Mouse (Mus musculus): ENCODE measurements around the gene Vamp2. TPM values are rescaled to one million over a fixed set of nuclear protein-coding genes. Genes with fewer than 3 reads are reported as not detected.

Gene Vamp2
- polyA plus RNA-seq, 1 experiment: 20.9 TPM

GRCm38 (mm10) chr11:69107676-69108075, 19.4 kb downstream of the Vamp2 start:
- peaks cover 39% of the 10 kb centered on the region for H3K36me3 ChIP-seq (ENCODE audit: control insufficient read depth, insufficient read depth)
- H3ac ChIP-seq (ENCODE audit: control insufficient read depth, insufficient read length, low read depth): no peak overlapping the region
- H3K79me2 ChIP-seq (ENCODE audit: control insufficient read depth, insufficient read depth): no peaks in the 10 kb centered on the region

GRCm38 (mm10) chr11:69108223-69108622, 19.9 kb downstream of the Vamp2 start:
- Histone ChIP-seq H3K79me2 (ENCODE audit: control insufficient read depth, insufficient read depth) (no peaks in the 10 kb centered on the region), H3K4me3 (ENCODE audit: insufficient read depth, poor library complexity, severe bottlenecking) (no peak overlapping the region), H3K79me3 (ENCODE audit: low read depth) (no peaks in the 10 kb centered on the region), H3K27me3 (ENCODE audit: control insufficient read depth, insufficient read depth, insufficient read length) (no peaks in the 10 kb centered on the region), H3K36me3 (ENCODE audit: control insufficient read depth, insufficient read depth) (peaks cover 33% of the 10 kb centered on the region), H3ac (ENCODE audit: control insufficient read depth, insufficient read length, low read depth) (no peak overlapping the region)
- TF ChIP-seq CTCF (IDR thresholded peaks at IDR 0.05; ENCODE audit: control insufficient read depth, insufficient read depth, insufficient read length): no peak
- no peak for TF ChIP-seq CEBPB (IDR thresholded peaks at IDR 0.05; ENCODE audit: low read depth)
- no peak for TF ChIP-seq FOSL1 (IDR thresholded peaks at IDR 0.05; ENCODE audit: insufficient read depth, low read length, poor library complexity, severe bottlenecking)
- no peak for TF ChIP-seq MYOG (IDR thresholded peaks at IDR 0.05; ENCODE audit: control insufficient read depth, extremely low read depth, insufficient read length)
- no peak for TF ChIP-seq MAX (IDR thresholded peaks at IDR 0.05)

More at GRCm38 (mm10) chr11:69107676-69108075, 19.4 kb downstream of the Vamp2 start:
- H3K79me3 ChIP-seq (ENCODE audit: low read depth): no peaks in the 10 kb centered on the region
- no peak for TF ChIP-seq CEBPB (IDR thresholded peaks at IDR 0.05; ENCODE audit: low read depth)
- no peak for TF ChIP-seq CTCF (IDR thresholded peaks at IDR 0.05; ENCODE audit: control insufficient read depth, insufficient read depth, insufficient read length)
- no peak for TF ChIP-seq MAX (IDR thresholded peaks at IDR 0.05)
- no peak for TF ChIP-seq MYOG (IDR thresholded peaks at IDR 0.05; ENCODE audit: control insufficient read depth, extremely low read depth, insufficient read length)
- no peak for TF ChIP-seq FOSL1 (IDR thresholded peaks at IDR 0.05; ENCODE audit: insufficient read depth, low read length, poor library complexity, severe bottlenecking)
- TF ChIP-seq MYOD1 (IDR thresholded peaks at IDR 0.05; ENCODE audit: control insufficient read depth, insufficient read length, low read depth): no peak
- no peak for TF ChIP-seq USF1 (IDR thresholded peaks at IDR 0.05; ENCODE audit: low read depth)
- no peak overlapping the region for H3K4me3 ChIP-seq (ENCODE audit: insufficient read depth, poor library complexity, severe bottlenecking)
- no peaks in the 10 kb centered on the region for H3K27me3 ChIP-seq (ENCODE audit: control insufficient read depth, insufficient read depth, insufficient read length)

DNA sequence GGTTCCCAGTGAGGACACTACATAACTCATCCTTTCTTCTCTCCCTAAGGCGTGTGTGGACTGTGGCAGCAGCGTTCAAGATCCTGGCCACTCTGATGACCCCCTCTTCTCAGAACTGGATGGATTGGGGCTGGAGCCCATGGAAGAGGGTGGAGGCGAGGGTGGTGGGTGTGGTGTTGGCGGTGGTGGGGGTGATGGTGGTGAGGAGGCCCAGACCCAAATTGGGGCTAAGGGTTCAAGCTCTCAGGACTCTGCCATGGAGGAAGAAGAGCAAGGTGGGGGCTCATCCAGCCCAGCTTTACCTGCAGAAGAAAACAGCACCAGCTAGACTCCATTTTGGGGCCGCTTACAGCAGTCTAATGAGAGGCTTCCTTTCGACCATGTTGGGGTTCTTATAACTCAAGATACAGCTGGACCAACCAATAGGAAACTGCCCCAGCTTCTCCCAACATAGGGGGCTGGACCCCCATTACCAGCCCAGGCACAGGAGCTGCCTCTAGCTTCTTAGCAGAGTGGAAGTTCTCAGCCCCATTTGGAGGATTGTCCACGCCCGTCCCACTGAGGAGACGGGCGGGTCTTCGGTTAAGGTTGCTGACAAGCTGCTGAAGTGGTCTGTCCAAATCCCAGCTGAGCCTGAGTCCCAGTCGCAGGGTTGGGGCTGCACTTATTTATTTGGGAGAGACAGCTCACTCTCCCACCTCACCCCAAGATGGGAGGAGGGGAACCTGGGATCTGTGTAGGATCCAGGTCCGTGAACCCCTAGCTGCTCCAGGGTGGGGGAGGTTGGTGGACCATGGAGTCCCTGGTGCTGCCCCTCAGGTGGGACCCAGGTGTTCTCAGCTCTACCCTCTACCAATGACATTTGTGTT, 21.0 kb downstream of the Vamp2 start:
- Histone ChIP-seq H3K27me3 (ENCODE audit: control insufficient read depth, insufficient read depth, insufficient read length) (no peaks in the 10 kb centered on the region), H3ac (ENCODE audit: control insufficient read depth, insufficient read length, low read depth) (no peak overlapping the region), H3K79me2 (ENCODE audit: control insufficient read depth, insufficient read depth) (no peaks in the 10 kb centered on the region), H3K79me3 (ENCODE audit: low read depth) (no peaks in the 10 kb centered on the region), H3K4me3 (ENCODE audit: insufficient read depth, poor library complexity, severe bottlenecking) (no peak overlapping the region), H3K36me3 (ENCODE audit: control insufficient read depth, insufficient read depth) (peaks cover 23% of the 10 kb centered on the region)
- TF ChIP-seq CTCF (IDR thresholded peaks at IDR 0.05; ENCODE audit: control insufficient read depth, insufficient read depth, insufficient read length) (no peak), FOSL1 (IDR thresholded peaks at IDR 0.05; ENCODE audit: insufficient read depth, low read length, poor library complexity, severe bottlenecking) (no peak), MAX (IDR thresholded peaks at IDR 0.05) (no peak), CEBPB (IDR thresholded peaks at IDR 0.05; ENCODE audit: low read depth) (no peak), USF1 (IDR thresholded peaks at IDR 0.05; ENCODE audit: low read depth) (no peak), MYOG (IDR thresholded peaks at IDR 0.05; ENCODE audit: control insufficient read depth, extremely low read depth, insufficient read length) (no peak), MYOD1 (IDR thresholded peaks at IDR 0.05; ENCODE audit: control insufficient read depth, insufficient read length, low read depth) (no peak)

- Histone ChIP-seq H3K36me3 (ENCODE audit: control insufficient read depth, insufficient read depth) (peaks cover 17% of the 10 kb centered on the region), H3K27me3 (ENCODE audit: control insufficient read depth, insufficient read depth, insufficient read length) (no peaks in the 10 kb centered on the region), H3ac (ENCODE audit: control insufficient read depth, insufficient read length, low read depth) (no peak overlapping the region), H3K79me3 (ENCODE audit: low read depth) (no peaks in the 10 kb centered on the region), H3K4me3 (ENCODE audit: insufficient read depth, poor library complexity, severe bottlenecking) (no peak overlapping the region), H3K79me2 (ENCODE audit: control insufficient read depth, insufficient read depth) (no peaks in the 10 kb centered on the region)
- TF ChIP-seq FOSL1 (IDR thresholded peaks at IDR 0.05; ENCODE audit: insufficient read depth, low read length, poor library complexity, severe bottlenecking) (no peak), MYOD1 (IDR thresholded peaks at IDR 0.05; ENCODE audit: control insufficient read depth, insufficient read length, low read depth) (no peak), CEBPB (IDR thresholded peaks at IDR 0.05; ENCODE audit: low read depth) (peak; percentile 1), USF1 (IDR thresholded peaks at IDR 0.05; ENCODE audit: low read depth) (no peak)
These were observed 22.2 kb downstream of the Vamp2 start for GRCm38 (mm10) chr11:69110319-69111046.

GRCm38 (mm10) chr11:69111051-69111810, 22.9 kb downstream of the Vamp2 start:
- H3K36me3 ChIP-seq (ENCODE audit: control insufficient read depth, insufficient read depth): peaks cover 10% of the 10 kb centered on the region
- H3K27me3 ChIP-seq (ENCODE audit: control insufficient read depth, insufficient read depth, insufficient read length): no peaks in the 10 kb centered on the region
- no peaks in the 10 kb centered on the region for H3K79me3 ChIP-seq (ENCODE audit: low read depth)
- TF ChIP-seq CTCF (IDR thresholded peaks at IDR 0.05; ENCODE audit: control insufficient read depth, insufficient read depth, insufficient read length): no peak
- TF ChIP-seq FOSL1 (IDR thresholded peaks at IDR 0.05; ENCODE audit: insufficient read depth, low read length, poor library complexity, severe bottlenecking): no peak
- TF ChIP-seq CEBPB (IDR thresholded peaks at IDR 0.05; ENCODE audit: low read depth): no peak
- TF ChIP-seq MAX (IDR thresholded peaks at IDR 0.05): no peak
- H3K79me2 ChIP-seq (ENCODE audit: control insufficient read depth, insufficient read depth): no peaks in the 10 kb centered on the region
- H3K4me3 ChIP-seq (ENCODE audit: insufficient read depth, poor library complexity, severe bottlenecking): no peak overlapping the region
- H3ac ChIP-seq (ENCODE audit: control insufficient read depth, insufficient read length, low read depth): no peak overlapping the region

Measured in C2C12 (cell line).